Mouse (Mus musculus) thymus, postnatal 4 days (tissue): Measurements from ENCODE around the gene Bglap2.
"Not testable (repeated sequence)": the region's sequence is repeated elsewhere in the genome, so short reads cannot be mapped to it uniquely, and the experiment has no call there.

Source experiments
- DNase-seq: peaks from one replicate; pipeline ENCODE4 v3.0.0; 2021

The Bglap2 gene

GRCm38 (mm10) chr3:88382383-88382782 lies 3.9 kb upstream of the Bglap2 start:
- not testable (repeated sequence) for DNase-seq

- peak; percentile 78 for DNase-seq
Observed at GRCm38 (mm10) chr3:88381389-88382315, 3.2 kb upstream of the Bglap2 start.

GRCm38 (mm10) chr3:88376644-88377043 lies 1.9 kb downstream of the Bglap2 start:
- not testable (repeated sequence) for DNase-seq

- DNase-seq, result peak; percentile 67
Observed at GRCm38 (mm10) chr3:88375750-88376626, 2.5 kb downstream of the Bglap2 start.

DNA sequence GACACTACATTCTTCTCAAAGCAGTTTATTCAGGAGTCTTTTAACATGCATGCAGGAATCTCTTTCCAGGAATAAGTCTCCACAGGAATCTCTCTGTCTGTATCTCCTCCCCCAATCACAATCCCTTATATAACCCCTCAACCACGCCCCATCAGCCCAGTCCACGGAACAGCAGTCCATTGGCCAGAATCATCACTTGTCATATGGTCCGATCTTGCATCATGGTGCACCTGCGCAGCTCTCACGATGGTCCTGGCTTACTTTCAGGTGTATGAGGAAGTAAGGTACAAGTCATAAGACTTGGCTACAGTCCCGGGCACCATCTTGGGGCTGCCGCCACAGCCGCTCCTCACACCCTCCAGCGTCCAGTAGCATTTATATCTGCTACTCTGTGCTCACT lies 5.9 kb downstream of the Bglap2 start, which contains the start of gene Bglap3:
Gene Bglap3 (minus strand): TSS at position 101 of the 400 bp plus-strand sequence.
- DNase-seq, result not testable (repeated sequence)

- not testable (repeated sequence) for DNase-seq
Observed at GRCm38 (mm10) chr3:88368511-88368910, 10.0 kb downstream of the Bglap2 start.

GRCm38 (mm10) chr3:88367517-88367916 lies 11.0 kb downstream of the Bglap2 start:
- DNase-seq, result not testable (repeated sequence)

DNA sequence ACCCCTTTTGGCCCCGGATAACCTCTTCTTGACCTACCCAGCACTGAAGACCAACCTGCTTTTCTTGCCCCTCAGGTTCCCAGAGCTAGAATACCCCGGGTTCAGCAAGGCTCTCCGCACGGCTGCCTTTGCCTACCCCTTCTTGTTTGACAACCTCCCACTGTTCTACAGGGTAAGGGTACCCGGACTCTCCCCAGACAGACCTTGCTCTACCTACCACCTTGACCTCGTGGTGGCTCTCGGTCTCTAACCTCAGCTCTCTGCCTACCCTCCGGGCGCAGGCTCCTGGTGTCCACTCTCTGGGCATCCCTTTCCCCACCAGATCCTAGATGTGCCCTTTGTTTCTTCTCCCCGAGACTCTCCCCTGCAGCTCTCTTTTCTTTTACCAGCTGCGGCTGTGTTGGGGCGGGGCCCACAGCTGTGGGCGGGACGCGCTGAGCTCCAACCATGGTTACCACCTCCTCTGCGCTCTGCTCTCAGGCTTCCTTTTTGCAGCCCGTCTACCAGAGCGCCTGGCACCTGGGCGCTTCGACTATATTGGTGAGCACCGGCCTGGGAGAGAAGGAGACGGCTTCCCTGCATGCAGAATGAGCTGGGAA lies 11.6 kb downstream of the Bglap2 start:
- peak; percentile 83 for DNase-seq

DNA sequence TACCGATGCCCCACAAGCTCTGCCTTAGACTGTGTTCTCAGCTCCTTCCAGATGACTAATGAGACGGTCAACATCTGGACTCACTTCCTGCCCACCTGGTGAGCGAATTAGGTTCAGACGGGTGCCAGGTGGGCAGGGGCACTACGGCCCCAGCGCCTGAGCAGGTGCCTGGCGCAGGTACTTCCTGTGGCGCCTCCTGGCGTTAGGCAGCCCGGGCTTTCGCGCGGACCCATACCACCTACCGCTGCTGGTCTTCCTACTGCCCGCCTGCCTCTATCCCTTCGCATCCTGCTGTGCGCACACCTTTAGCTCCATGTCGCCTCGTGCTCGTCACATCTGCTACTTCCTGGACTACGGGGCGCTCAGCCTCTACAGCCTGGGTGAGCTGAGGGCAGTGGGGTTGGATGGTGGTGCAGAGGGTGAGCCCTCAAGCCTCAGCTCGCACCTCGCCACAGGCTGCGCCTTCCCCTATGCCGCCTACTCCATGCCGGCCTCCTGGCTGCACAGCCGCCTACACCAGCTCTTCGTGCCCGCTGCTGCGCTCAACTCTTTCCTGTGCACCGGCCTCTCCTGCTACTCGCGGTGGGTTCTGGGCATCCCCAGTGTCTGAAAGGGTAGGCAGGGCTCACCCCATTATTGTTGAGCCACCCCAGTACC lies 12.7 kb downstream of the Bglap2 start:
- DNase-seq, result peak; percentile 45

DNA sequence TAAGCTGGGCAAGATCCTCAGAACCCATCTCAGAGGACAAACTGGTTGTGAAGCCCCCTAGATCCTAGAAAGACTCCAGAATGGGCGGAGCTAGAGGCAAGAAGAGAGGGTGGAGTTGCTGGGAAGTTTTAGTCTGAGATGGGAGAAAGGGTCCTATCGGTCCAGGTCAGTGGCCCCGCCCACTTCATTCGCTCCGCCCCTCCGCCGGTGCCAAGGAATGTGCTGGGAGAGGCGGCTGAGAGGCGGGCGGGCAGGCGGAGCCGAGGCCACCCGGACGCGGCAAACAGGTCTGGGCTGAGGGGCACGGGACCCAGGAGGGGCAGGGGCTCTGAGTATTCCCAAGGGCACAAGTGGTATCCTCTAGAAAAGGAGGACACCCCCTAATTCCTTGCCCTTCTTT lies 14.2 kb downstream of the Bglap2 start, which contains the start of gene Paqr6:
Gene Paqr6 (plus strand): TSS at position 248 of the 400 bp plus-strand sequence.
- peak; percentile 48 for DNase-seq

DNA sequence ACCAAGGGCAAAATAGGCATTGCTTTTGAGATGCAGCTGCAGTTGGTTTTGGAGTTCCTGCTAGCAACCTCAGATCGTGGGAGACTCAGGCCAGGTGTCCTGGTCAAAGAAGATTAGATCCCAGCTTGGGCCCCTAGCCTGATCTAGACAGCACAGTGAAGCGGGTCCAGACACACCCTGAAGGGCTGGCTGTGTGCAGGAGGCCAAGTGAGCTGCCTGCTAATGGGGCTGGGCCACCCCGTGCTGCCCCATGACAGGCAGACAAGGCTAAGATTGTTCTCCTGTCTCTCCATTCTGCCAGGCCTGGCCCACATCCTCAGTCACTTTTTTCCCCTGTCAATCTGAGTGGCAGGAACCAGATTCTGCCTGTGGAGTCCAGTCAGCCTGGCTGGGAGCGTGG lies 14.8 kb downstream of the Bglap2 start:
- no peak for DNase-seq

DNA sequence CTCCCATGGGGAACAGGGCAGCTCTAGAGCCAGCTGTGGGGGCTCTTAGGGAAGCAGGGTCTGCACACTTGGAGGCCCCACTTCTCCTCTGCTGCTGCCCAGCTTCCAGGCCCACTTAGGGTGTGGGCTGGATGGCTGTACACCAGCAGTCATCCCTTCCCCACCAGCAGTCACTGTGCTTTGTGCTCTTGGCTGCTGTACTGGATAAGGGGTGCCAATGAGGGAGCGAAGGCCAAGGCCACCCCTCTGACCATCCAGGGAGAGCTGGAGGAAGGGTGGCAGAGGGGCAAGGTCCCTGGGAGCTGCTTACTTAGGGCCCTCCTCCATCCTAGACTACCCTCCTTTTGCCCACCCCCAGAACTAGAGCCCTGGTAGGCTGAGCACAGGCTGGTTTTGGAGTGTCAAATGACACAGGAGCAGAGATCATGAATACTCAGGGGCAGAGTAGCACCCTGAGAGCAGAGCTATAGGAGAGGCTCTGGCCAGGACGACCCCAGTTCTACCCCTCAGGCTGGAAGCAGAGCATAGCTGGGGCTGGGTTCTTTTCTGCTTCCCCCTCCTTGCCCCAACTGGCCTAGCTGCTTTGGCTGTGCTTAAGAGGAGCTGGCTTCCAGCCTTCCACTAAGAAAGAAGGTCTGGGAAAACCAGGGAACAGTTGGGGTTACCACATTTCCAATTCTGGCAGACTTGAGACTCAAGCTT lies 16.7 kb downstream of the Bglap2 start:
- DNase-seq, result no peak

DNA sequence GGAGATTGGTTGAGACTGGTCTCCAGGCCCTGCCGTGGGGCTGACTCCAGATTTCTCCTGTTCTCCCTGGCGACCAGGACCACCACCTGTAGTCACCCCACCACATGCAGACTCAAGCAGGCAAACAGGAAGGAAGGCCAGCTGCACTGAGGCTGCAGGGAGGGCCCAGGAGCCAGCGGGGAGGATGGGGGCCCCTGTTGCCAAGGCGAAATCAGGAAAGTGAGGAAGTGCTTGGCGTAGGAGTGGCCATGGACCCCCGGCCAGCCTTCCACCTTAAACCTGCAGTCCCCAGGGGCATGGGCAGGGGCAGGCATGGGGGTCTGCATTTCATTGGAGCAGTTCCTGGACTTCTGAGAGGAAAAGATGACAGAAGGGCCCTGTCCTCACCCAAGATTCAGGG lies 17.4 kb downstream of the Bglap2 start:
- DNase-seq, result peak; percentile 53

- no peak for DNase-seq
Observed at GRCm38 (mm10) chr3:88359989-88360388, 18.5 kb downstream of the Bglap2 start.

- DNase-seq, result no peak
Observed at GRCm38 (mm10) chr3:88359584-88359983, 18.9 kb downstream of the Bglap2 start.

DNA sequence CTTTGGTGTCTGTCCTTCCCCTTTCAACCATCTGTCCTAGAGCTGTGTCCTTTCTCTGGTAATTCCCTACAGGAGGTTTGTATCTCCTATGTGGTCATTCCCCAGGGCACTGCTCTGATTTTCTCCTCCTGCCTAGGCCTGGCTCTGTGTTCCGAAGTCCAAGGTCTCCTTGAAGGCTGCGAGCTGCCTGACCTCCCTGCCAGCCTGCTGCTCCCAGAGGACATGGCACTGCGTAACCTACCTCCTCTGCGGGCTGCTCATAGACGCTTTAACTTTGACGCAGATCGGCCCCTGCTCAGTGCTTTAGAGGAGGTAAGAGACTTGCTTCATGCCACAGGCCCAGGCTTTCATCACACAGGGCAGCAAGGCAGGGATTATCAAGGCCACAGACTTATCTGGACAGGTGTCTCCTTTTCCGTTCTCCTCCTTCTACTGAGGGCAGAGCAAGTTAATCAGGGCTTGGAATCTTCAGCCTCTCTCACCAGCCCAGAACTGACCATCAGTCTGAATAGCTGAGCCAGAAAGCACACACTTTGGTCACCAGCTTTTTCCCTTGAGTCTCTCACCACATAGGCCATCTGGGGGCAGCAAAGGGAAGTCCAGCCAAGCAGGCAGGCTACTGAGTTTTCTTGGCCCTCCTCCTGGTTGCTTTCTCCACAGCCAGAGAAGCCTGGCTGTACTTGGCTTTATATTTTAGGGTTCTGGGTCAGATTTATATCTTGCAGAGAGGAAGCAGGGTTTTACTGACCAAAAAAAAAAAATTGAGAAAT lies 23.9 kb downstream of the Bglap2 start:
- DNase-seq, result no peak

DNA sequence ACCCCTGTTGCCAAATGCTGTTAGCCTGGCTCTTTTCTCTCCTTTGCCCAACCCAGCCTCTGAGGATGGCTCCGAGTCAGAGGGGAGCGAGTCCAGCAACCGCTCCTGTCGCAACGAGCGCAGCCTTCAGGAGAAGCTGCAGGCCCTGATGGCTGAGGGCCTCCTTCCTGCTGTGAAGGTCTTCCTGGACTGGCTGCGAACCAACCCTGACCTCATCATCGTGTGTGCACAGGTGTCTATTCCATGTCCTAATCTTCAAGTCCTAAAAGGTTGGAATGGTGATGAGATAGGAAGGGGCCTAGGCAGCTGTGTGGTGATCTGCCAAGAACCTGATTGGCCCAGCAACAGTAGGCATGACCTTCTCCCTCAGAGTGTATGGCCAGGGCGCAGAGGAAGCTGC lies 25.6 kb downstream of the Bglap2 start:
- DNase-seq, result no peak

- DNase-seq, result no peak
Observed at GRCm38 (mm10) chr3:88350732-88351131, 27.8 kb downstream of the Bglap2 start.

- DNase-seq, result no peak
Observed at GRCm38 (mm10) chr3:88339006-88339405, 39.5 kb downstream of the Bglap2 start.

- DNase-seq, result no peak
Observed at GRCm38 (mm10) chr3:88338316-88338715, 40.2 kb downstream of the Bglap2 start.
